Mouse (Mus musculus): ENCODE results near the gene Tstd2. TPM values are rescaled to one million over a fixed set of nuclear protein-coding genes. Genes with fewer than 3 reads are reported as not detected.
A peak's percentile ranks its signal among the peaks of the same experiment; 100 is the strongest.

Tstd2 gene
- total RNA-seq, 2 experiments from 2014 or later: 21.6 to 22.2 TPM

DNA sequence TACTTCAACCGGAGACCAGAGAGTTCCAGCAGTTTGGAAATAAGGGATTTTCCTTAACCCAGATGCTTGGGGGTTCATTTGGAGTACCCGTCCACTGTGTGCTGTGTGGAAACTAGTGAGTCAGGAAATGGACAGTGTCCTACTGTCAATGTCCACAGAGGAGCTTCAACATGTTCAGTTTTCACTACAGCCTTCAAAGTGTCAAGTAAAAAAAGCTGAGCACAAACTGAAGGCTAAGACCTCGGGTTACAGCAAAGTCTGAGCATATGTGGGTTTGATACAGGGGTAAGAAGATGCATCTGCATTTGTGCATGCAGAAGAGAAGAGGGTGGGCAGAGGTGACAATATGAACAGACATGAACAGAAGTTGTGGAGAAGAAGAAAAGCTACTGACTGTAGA, 17.7 kb downstream of the Tstd2 start:
- no peak for DNase-seq (ENCODE audit: low spot score in 2 of 2)

DNA sequence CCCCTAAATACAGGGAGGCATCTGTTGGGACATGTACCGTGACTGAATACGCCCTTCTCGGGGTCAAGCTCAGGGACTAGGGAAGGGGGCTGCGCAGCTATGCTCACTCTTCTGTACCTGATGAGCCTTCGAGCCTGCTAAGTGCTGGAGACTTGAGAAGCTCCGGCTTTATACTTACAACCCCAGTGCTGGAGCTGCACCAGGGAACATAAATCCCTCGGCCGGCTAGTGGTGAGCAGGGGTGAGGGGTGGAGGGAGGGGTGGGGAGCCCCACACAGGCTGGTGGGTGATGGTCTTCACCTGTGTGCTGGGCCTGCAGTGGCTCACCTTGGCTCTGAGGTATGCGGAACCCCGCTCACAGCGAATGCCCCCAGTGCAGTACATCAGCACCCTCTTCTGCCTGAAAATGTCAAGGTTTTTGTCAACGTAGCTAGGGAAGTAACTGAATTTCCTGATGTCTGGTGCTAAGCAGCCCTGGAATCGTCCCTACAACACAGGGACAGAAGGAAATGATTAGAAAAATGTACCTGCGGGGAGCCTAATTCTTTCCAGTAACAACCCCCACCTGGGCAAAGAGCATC, 18.9 kb downstream of the Tstd2 start:
- no peak for DNase-seq (ENCODE audit: low spot score in 2 of 2)

GRCm38 (mm10) chr4:46117536-46117935, 21.0 kb downstream of the Tstd2 start:
- no peak for DNase-seq (ENCODE audit: low spot score in 2 of 2)

DNA sequence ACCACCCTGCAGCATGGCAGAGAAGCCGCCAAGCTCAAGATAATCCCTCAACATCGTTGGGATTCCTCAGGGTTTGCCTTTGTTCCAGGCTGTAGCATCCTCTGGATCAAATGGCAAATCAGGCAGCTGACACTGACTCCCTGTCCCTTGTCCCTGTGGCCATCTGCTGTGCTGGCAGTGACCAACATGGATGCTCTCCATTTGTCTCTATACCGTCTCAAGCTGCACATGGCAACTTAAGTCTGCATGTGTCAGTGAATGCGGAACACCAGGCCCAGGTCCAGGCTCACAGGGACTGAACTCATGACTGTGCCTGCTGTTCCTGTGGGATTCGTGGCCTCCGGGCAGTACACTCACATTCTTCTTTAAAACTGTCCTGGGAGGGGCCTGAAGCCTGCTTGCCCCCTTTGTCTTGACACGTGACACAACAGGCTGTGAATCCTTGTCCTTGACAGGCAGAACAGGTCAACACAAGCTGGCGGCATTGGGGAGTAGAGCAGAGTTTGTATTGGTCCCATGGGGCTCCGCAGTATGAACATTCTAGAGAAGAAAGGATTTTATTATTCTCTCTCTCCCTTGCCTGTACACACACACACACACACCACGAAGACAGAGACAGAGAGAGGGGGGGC, 21.8 kb downstream of the Tstd2 start:
- DNase-seq (ENCODE audit: low spot score in 2 of 2): peak in 1 of 2 experiments; percentile 39

GRCm38 (mm10) chr4:46115308-46115707, 23.2 kb downstream of the Tstd2 start:
- no peak for DNase-seq (ENCODE audit: low spot score in 2 of 2)

- DNase-seq (ENCODE audit: low spot score in 2 of 2): no peak
Measured at GRCm38 (mm10) chr4:46111361-46111760, 27.1 kb downstream of the Tstd2 start.

GRCm38 (mm10) chr4:46110084-46110483, 28.4 kb downstream of the Tstd2 start:
- DNase-seq (ENCODE audit: low spot score in 2 of 2): no peak

- no peak for DNase-seq (ENCODE audit: low spot score in 2 of 2)
Measured at GRCm38 (mm10) chr4:46102078-46102769, 36.3 kb downstream of the Tstd2 start.

- no peak for DNase-seq (ENCODE audit: low spot score in 2 of 2)
Measured at GRCm38 (mm10) chr4:46101211-46101711, 37.2 kb downstream of the Tstd2 start.

- DNase-seq (ENCODE audit: low spot score in 2 of 2): no peak
Measured at GRCm38 (mm10) chr4:46100539-46100938, 38.0 kb downstream of the Tstd2 start.

GRCm38 (mm10) chr4:46099132-46099531, 39.4 kb downstream of the Tstd2 start:
- DNase-seq (ENCODE audit: low spot score in 2 of 2): no peak

GRCm38 (mm10) chr4:46097591-46097990, 40.9 kb downstream of the Tstd2 start:
- no peak for DNase-seq (ENCODE audit: low spot score in 2 of 2)

DNA sequence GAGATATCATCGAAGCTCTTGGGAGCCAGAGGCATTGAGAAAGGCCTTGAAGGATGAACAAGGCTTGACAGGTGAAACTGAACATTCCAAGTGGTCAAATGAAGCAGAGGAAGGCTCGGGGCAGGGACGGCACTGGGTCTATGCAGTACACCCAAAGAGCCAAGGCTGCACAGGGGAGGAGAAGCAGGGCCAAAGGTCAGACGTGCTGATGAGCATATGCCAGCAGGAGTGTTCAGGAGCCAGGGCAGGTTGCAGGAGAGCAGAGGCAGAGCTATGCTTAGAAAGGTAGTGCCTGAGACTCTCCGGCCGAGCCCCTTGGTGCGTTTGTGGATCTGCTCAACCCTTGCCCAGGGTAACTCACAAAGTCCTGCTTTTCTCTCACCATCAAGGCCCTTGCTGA, 41.9 kb downstream of the Tstd2 start:
- DNase-seq (ENCODE audit: low spot score in 2 of 2): no peak

- no peak for DNase-seq (ENCODE audit: low spot score in 2 of 2)
Measured at GRCm38 (mm10) chr4:46095826-46096159, 42.7 kb downstream of the Tstd2 start.

GRCm38 (mm10) chr4:46094916-46095825, 43.3 kb downstream of the Tstd2 start:
- DNase-seq (ENCODE audit: low spot score in 2 of 2): peak in 1 of 2 experiments; percentile 58

DNA sequence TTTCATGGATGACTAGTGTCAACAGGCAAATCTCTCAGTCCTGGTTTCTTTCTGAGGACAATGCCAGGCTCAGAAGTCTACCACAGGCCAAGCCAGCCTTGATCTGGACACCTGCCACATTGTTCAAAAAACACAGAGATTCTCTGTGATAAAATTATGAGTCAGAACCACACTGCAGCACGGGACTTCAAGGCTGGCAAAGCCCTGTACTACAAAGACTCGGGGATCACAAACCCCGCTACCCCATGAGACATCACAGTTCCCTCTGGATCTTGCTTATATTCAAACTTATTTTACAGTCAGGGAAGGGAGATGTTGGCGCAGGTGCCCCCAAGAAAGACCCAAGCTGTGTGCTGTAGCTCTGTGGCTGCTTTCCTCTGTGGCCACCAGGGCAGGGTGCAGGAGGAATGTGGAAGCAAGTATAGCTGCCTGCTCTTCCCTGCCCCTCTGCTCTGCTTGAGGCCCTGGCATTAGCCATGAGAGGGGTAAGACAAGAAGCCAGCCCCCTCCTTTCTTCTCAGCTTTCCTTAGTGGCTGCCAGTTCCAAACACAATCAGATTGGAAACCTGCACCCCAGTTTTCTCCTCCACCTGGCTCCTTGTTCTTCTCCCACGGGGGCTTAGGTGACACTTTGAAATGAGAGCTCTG, 45.9 kb downstream of the Tstd2 start:
- no peak for DNase-seq (ENCODE audit: low spot score in 2 of 2)

- no peak for DNase-seq (ENCODE audit: low spot score in 2 of 2)
Measured at GRCm38 (mm10) chr4:46089524-46090125, 48.9 kb downstream of the Tstd2 start.

- DNase-seq (ENCODE audit: low spot score in 2 of 2): peak in 1 of 2 experiments; percentile 43
Measured at GRCm38 (mm10) chr4:46087852-46088251, 50.6 kb downstream of the Tstd2 start.

GRCm38 (mm10) chr4:46087427-46087771, 51.1 kb downstream of the Tstd2 start:
- no peak for DNase-seq (ENCODE audit: low spot score in 2 of 2)

DNA sequence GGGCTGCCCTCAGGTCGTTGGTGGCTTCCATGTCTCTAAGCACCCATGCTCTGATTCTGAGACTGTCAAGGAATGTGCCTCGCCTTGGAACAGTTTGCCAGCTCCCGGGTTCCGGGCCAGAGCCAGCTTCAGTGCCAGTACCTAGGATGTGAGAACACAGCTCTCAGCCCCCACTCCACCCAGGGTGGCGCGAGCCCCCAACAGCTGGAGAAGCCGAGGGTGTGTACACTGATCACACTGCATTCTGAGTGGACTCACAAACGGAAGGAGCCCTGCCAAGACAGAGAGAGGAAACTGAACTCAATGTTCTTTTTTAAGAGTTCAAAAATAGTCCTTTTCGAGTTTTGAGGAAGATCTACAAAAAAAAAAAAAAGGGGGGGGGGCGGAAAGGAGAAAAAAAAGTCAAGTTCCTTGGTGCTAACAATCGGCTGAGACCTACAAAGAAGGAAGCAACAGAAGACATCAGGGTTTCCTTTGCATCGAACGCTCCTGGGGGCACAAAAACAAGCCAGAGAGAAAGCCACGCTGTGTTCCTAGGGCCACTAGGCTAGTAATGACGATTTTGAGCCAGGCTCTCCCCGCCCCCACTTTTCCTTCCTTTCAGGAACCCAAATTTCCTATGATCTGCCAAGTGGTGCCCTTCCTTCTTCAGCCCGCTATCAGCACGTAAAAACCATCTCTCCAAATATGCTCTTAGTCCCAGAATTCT, 51.6 kb downstream of the Tstd2 start:
- DNase-seq (ENCODE audit: low spot score in 2 of 2): no peak

All from gastrocnemius, postnatal 4 days (tissue).